Mouse (Mus musculus) left cerebral cortex, adult 8-10 months (tissue): ENCODE data around the gene Kmt2d. TPM values are rescaled to one million over a fixed set of nuclear protein-coding genes. Genes with fewer than 3 reads are reported as not detected.

Experiments
- DNase-seq, 2 experiments: peaks; one replicate each; pipeline ENCODE4 v3.0.0; 2022; ENCODE audit warnings: low spot score in 2 of 2
- total RNA-seq, 4 experiments: library from RNA; stranded (reverse); gene quantifications; 2 replicates each; pipeline ENCODE4 v1.2.4; 2022

Kmt2d gene
- total RNA-seq, 4 experiments from 2014 or later = 65.4 to 88.7 (median 76.5) TPM

- no peak for DNase-seq
Measured at GRCm38 (mm10) chr15:98887526-98887925, 16.5 kb upstream of the Kmt2d start.

GRCm38 (mm10) chr15:98886667-98887387, 15.8 kb upstream of the Kmt2d start:
- no peak for DNase-seq

GRCm38 (mm10) chr15:98884106-98884505, 13.1 kb upstream of the Kmt2d start:
- DNase-seq = no peak

- no peak for DNase-seq
Measured at GRCm38 (mm10) chr15:98883661-98884060, 12.7 kb upstream of the Kmt2d start.

- DNase-seq = no peak
Measured at GRCm38 (mm10) chr15:98881656-98882008, 10.6 kb upstream of the Kmt2d start.

- peak; percentile 76 to 95 for DNase-seq
Measured at GRCm38 (mm10) chr15:98880978-98881655, 10.1 kb upstream of the Kmt2d start.

GRCm38 (mm10) chr15:98877331-98877730, 6.3 kb upstream of the Kmt2d start:
- DNase-seq = no peak

- DNase-seq = peak; percentile 91 to 95
Measured at GRCm38 (mm10) chr15:98871916-98872888, 1.2 kb upstream of the Kmt2d start.

- DNase-seq = no peak
Measured at GRCm38 (mm10) chr15:98870179-98871069, 580 bp downstream of the Kmt2d start.

- no peak for DNase-seq
Measured at GRCm38 (mm10) chr15:98869342-98870178, 1.4 kb downstream of the Kmt2d start.

- no peak for DNase-seq
Measured at GRCm38 (mm10) chr15:98868346-98869063, 2.5 kb downstream of the Kmt2d start.

GRCm38 (mm10) chr15:98867321-98867720, 3.7 kb downstream of the Kmt2d start:
- no peak for DNase-seq

- DNase-seq = no peak
Measured at GRCm38 (mm10) chr15:98866501-98866900, 4.5 kb downstream of the Kmt2d start.

GRCm38 (mm10) chr15:98865771-98866170, 5.2 kb downstream of the Kmt2d start:
- no peak for DNase-seq

- DNase-seq = no peak
Measured at GRCm38 (mm10) chr15:98864951-98865350, 6.1 kb downstream of the Kmt2d start.

- no peak for DNase-seq
Measured at GRCm38 (mm10) chr15:98863451-98863958, 7.5 kb downstream of the Kmt2d start.

- DNase-seq = no peak
Measured at GRCm38 (mm10) chr15:98861701-98862410, 9.1 kb downstream of the Kmt2d start.

GRCm38 (mm10) chr15:98860921-98861320, 10.1 kb downstream of the Kmt2d start:
- DNase-seq = no peak
